Mouse (Mus musculus) MEL (cell line): Measurements from ENCODE around the gene Taar1. TPM values are rescaled to one million over a fixed set of nuclear protein-coding genes. Genes with fewer than 3 reads are reported as not detected.

ENCODE experiments used
- DNase-seq: peaks from one replicate; pipeline ENCODE4 v3.0.0; 2011; ENCODE audit warnings: low read depth, low spot score
- H3K27ac ChIP-seq: 2 replicates; pipeline ENCODE4 v1.5.1; 2012; ENCODE audit warnings: low read depth, mild to moderate bottlenecking, control low read depth, low read length, moderate library complexity; ENCODE audit not compliant: control insufficient read depth
- H3K27me3 ChIP-seq, 2 experiments: fragments of 150-350 bp in 1 of 2; sonication (generic) in 1 of 2; 2 replicates each; pipeline ENCODE4 v1.6.1; 2012; ENCODE audit warnings: low read length in 2 of 2, mild to moderate bottlenecking in 2 of 2, improper control_type of control experiment in 1 of 2, moderate library complexity in 1 of 2; ENCODE audit not compliant: insufficient read depth in 2 of 2, control insufficient read depth in 1 of 2
- H3K36me3 ChIP-seq, 2 experiments: 2 replicates each; pipeline ENCODE4 v1.6.1; 2012 to 2014; ENCODE audit warnings: low read length in 2 of 2, improper control_type of control experiment in 1 of 2, inconsistent platforms in 1 of 2, mild to moderate bottlenecking in 1 of 2; ENCODE audit not compliant: insufficient read depth in 2 of 2, control insufficient read depth in 1 of 2
- H3K4me1 ChIP-seq, 2 experiments: fragments of 150-350 bp in 1 of 2; sonication (generic) in 1 of 2; 2 replicates each; pipeline ENCODE4 v1.6.1; 2012; ENCODE audit warnings: low read length in 2 of 2, improper control_type of control experiment in 1 of 2, mild to moderate bottlenecking in 1 of 2; ENCODE audit not compliant: insufficient read depth in 2 of 2, control insufficient read depth in 1 of 2
- H3K4me3 ChIP-seq, 2 experiments: fragments of 150-350 bp in 1 of 2; sonication (generic) in 1 of 2; 2 replicates each; pipeline ENCODE4 v1.5.1; 2012; ENCODE audit warnings: low read depth in 2 of 2, low read length in 2 of 2, mild to moderate bottlenecking in 2 of 2, moderate library complexity in 2 of 2, control low read depth in 1 of 2, improper control_type of control experiment in 1 of 2; ENCODE audit not compliant: control insufficient read depth in 1 of 2, insufficient read depth in 1 of 2
- H3K79me2 ChIP-seq: 2 replicates; pipeline ENCODE4 v1.6.1; 2012; ENCODE audit warnings: mild to moderate bottlenecking, low read length, moderate library complexity; ENCODE audit not compliant: control insufficient read depth, poor library complexity, insufficient read depth
- H3K9ac ChIP-seq: 2 replicates; pipeline ENCODE4 v1.6.1; 2012; ENCODE audit warnings: low read depth, mild to moderate bottlenecking, control low read depth, low read length, moderate library complexity; ENCODE audit not compliant: control insufficient read depth, poor library complexity, severe bottlenecking
- H3K9me3 ChIP-seq: fragments of 150-350 bp; sonication (generic); replicated peaks from 2 replicates; pipeline ENCODE4 v1.6.1; 2012; ENCODE audit warnings: mild to moderate bottlenecking, low read length, improper control_type of control experiment, moderate library complexity; ENCODE audit not compliant: insufficient read depth
- CTCF ChIP-seq, 3 experiments: IDR thresholded peaks in 2 of 3; conservative IDR thresholded peaks in 1 of 3; 2 replicates each; pipeline ENCODE4 v1.5.1; 2011 to 2012; ENCODE audit warnings: low read length in 3 of 3, low read depth in 2 of 3, mild to moderate bottlenecking in 2 of 3, improper control_type of control experiment in 1 of 3, inconsistent platforms in 1 of 3, mixed read lengths in 1 of 3, moderate library complexity in 1 of 3; ENCODE audit not compliant: control insufficient read depth in 1 of 3, insufficient read depth in 1 of 3, poor library complexity in 1 of 3, severe bottlenecking in 1 of 3
- E2F4 ChIP-seq: IDR thresholded peaks from 2 replicates; pipeline ENCODE4 v1.6.1; 2011; ENCODE audit warnings: low read depth, low read length, improper control_type of control experiment, borderline replicate concordance
- GABPA ChIP-seq: IDR thresholded peaks from 2 replicates; pipeline ENCODE4 v1.6.1; 2012; ENCODE audit warnings: low read depth, mild to moderate bottlenecking, inconsistent platforms, low read length, improper control_type of control experiment, moderate library complexity
- GATA1 ChIP-seq: IDR thresholded peaks from 2 replicates; pipeline ENCODE4 v1.6.1; 2011; ENCODE audit warnings: low read depth, low read length, improper control_type of control experiment
- MAFK ChIP-seq: IDR thresholded peaks from 2 replicates; pipeline ENCODE4 v1.6.1; 2011; ENCODE audit warnings: low read depth, mild to moderate bottlenecking, low read length, improper control_type of control experiment, borderline replicate concordance
- MAX ChIP-seq: IDR thresholded peaks from 2 replicates; pipeline ENCODE4 v1.6.1; 2011; ENCODE audit warnings: low read length, improper control_type of control experiment
- MXI1 ChIP-seq: IDR thresholded peaks from 2 replicates; pipeline ENCODE4 v1.6.1; 2011; ENCODE audit warnings: mild to moderate bottlenecking, low read depth, low read length, improper control_type of control experiment
- NRF1 ChIP-seq: IDR thresholded peaks from 2 replicates; pipeline ENCODE4 v1.6.1; 2014; ENCODE audit warnings: low read depth, mild to moderate bottlenecking, inconsistent platforms, low read length, improper control_type of control experiment, moderate library complexity; ENCODE audit not compliant: poor library complexity, insufficient read depth, severe bottlenecking
- POLR2A ChIP-seq, 2 experiments: IDR thresholded peaks; 2 replicates each; pipeline ENCODE4 v1.6.1; 2011 to 2012; ENCODE audit warnings: low read length in 2 of 2, mild to moderate bottlenecking in 2 of 2, control low read depth in 1 of 2, improper control_type of control experiment in 1 of 2, low read depth in 1 of 2, moderate library complexity in 1 of 2; ENCODE audit not compliant: control insufficient read depth in 1 of 2, insufficient read depth in 1 of 2, poor library complexity in 1 of 2
- POLR2AphosphoS2 ChIP-seq: IDR thresholded peaks from 2 replicates; pipeline ENCODE4 v1.6.1; 2011; ENCODE audit warnings: low read length, improper control_type of control experiment
- RAD21 ChIP-seq: IDR thresholded peaks from 2 replicates; pipeline ENCODE4 v1.6.1; 2011; ENCODE audit warnings: mild to moderate bottlenecking, low read depth, low read length, improper control_type of control experiment
- RCOR1 ChIP-seq: IDR thresholded peaks from 2 replicates; pipeline ENCODE4 v1.6.1; 2012; ENCODE audit warnings: low read depth, mild to moderate bottlenecking, inconsistent platforms, low read length, improper control_type of control experiment
- SMC3 ChIP-seq: IDR thresholded peaks from 2 replicates; pipeline ENCODE4 v1.6.1; 2011; ENCODE audit warnings: low read depth, low read length, improper control_type of control experiment
- TAL1 ChIP-seq: IDR thresholded peaks from 2 replicates; pipeline ENCODE4 v1.6.1; 2012; ENCODE audit warnings: mild to moderate bottlenecking, inconsistent platforms, low read length, moderate library complexity, mixed read lengths
- TBP ChIP-seq: IDR thresholded peaks from 2 replicates; pipeline ENCODE4 v1.8.0; 2011; ENCODE audit warnings: low read depth, low read length, improper control_type of control experiment
- USF2 ChIP-seq, 2 experiments: IDR thresholded peaks; 2 replicates each; pipeline ENCODE4 v1.6.1; 2011 to 2012; ENCODE audit warnings: improper control_type of control experiment in 2 of 2, low read length in 2 of 2, borderline replicate concordance in 1 of 2, inconsistent platforms in 1 of 2, low read depth in 1 of 2, mild to moderate bottlenecking in 1 of 2; ENCODE audit not compliant: insufficient read depth in 1 of 2
- ZKSCAN1 ChIP-seq: IDR thresholded peaks from 2 replicates; pipeline ENCODE4 v1.6.1; 2012; ENCODE audit warnings: low read depth, mild to moderate bottlenecking, inconsistent platforms, low read length, improper control_type of control experiment, moderate library complexity
- ZMIZ1 ChIP-seq: IDR thresholded peaks from 2 replicates; pipeline ENCODE4 v1.6.1; 2012; ENCODE audit warnings: low read depth, mild to moderate bottlenecking, inconsistent platforms, low read length, improper control_type of control experiment, moderate library complexity
- ZNF384 ChIP-seq: IDR thresholded peaks from 2 replicates; pipeline ENCODE4 v1.6.1; 2012; ENCODE audit warnings: low read depth, mild to moderate bottlenecking, inconsistent platforms, low read length, improper control_type of control experiment
- polyA plus RNA-seq, 2 experiments: library from polyadenylated mRNA; stranded (reverse) in 1 of 2; unstranded in 1 of 2; fragments of >175 nt in 1 of 2; fragments of >200 nt in 1 of 2; gene quantifications; 2 replicates each; pipeline versions ENCODE4 v1.2.1 to v1.2.4; 2012; ENCODE audit warnings: low replicate concordance in 2 of 2, low read depth in 1 of 2; ENCODE audit not compliant: insufficient read length in 2 of 2, insufficient read depth in 1 of 2, missing spikeins in 1 of 2
- total RNA-seq: library from RNA; depleted of rRNA; stranded (reverse); fragments of 300-350 nt; gene quantifications from 2 replicates; pipeline ENCODE4 v1.2.3, GENCODE M21; 2012; rRNA removed

The Taar1 gene
- total RNA-seq (not detected in 2 replicates), polyA plus RNA-seq (not detected)

- Histone ChIP-seq H3K79me2 (no peaks in the 10 kb centered on the region), H3K27ac (no peak within 1 kb of the TSS), H3K36me3 (no peaks in the 10 kb centered on the region), H3K4me3 (no peak within 1 kb of the TSS), H3K4me1 (no peaks in the 10 kb centered on the region), H3K9me3 (no peaks in the 10 kb centered on the region), H3K9ac (no peak within 1 kb of the TSS), H3K27me3 (no peaks in the 10 kb centered on the region)
- DNase-seq, result no peak
- TF ChIP-seq E2F4 (no peak), GABPA (no peak), NRF1 (no peak)
Measured at GRCm38 (mm10) chr10:23920056-23920455, at the start of gene Taar1. Taar1 (plus strand) TSS chr10:23920356.

GRCm38 (mm10) chr10:23880695-23881094 lies 39.5 kb upstream of the Taar1 start:
- TF ChIP-seq SMC3 (peak; percentile 23; the same call in 1 of the 2 replicates), TBP (no peak), CTCF (IDR thresholded peaks at IDR 0.05 in 2 of 3, conservative IDR thresholded peaks at IDR 0.05 in 1 of 3; ENCODE audit: control insufficient read depth in 1 of 3, insufficient read depth in 1 of 3, low read depth in 2 of 3, low read length in 3 of 3, poor library complexity in 1 of 3, severe bottlenecking in 1 of 3) (peak in 1 of 3 experiments; percentile 37; a peak in 3 of 6 replicates)
- H3K27ac ChIP-seq, result no peak overlapping the region
- H3K4me3 ChIP-seq, result no peak overlapping the region
- no peaks in the 10 kb centered on the region; a peak in 1 of 4 replicates for H3K27me3 ChIP-seq
- H3K9me3 ChIP-seq, result no peaks in the 10 kb centered on the region
- H3K79me2 ChIP-seq, result no peaks in the 10 kb centered on the region
- DNase-seq, result peak; percentile 14
- no peaks in the 10 kb centered on the region for H3K4me1 ChIP-seq
- no peak overlapping the region for H3K9ac ChIP-seq
- H3K36me3 ChIP-seq, result no peaks in the 10 kb centered on the region

- no peak for DNase-seq
- no peak overlapping the region for H3K27ac ChIP-seq
- no peak overlapping the region for H3K4me3 ChIP-seq
- H3K27me3 ChIP-seq, result no peaks in the 10 kb centered on the region; a peak in 1 of 4 replicates
- H3K79me2 ChIP-seq, result no peaks in the 10 kb centered on the region
- TF ChIP-seq GATA1 (no peak), MAFK (no peak), ZNF384 (no peak), GABPA (no peak), ZMIZ1 (no peak), USF2 (IDR thresholded peaks at IDR 0.05; ENCODE audit: borderline replicate concordance in 1 of 2, insufficient read depth in 1 of 2, low read depth in 1 of 2, low read length in 2 of 2) (no peak), MXI1 (no peak), RCOR1 (no peak), TAL1 (no peak), POLR2AphosphoS2 (no peak), MAX (no peak), ZKSCAN1 (no peak), RAD21 (no peak), POLR2A (IDR thresholded peaks at IDR 0.05; ENCODE audit: control insufficient read depth in 1 of 2, insufficient read depth in 1 of 2, low read depth in 1 of 2, low read length in 2 of 2, poor library complexity in 1 of 2) (no peak)
- H3K36me3 ChIP-seq, result no peaks in the 10 kb centered on the region
- no peaks in the 10 kb centered on the region for H3K9me3 ChIP-seq
- H3K9ac ChIP-seq, result no peak overlapping the region
- H3K4me1 ChIP-seq, result no peaks in the 10 kb centered on the region
Measured at GRCm38 (mm10) chr10:23884910-23885309, 35.2 kb upstream of the Taar1 start.
